Mouse (Mus musculus) left cerebral cortex, adult 9 months (tissue): Measurements from ENCODE around the gene R3hdm2.

Experiments used
- DNase-seq, 2 experiments: peaks; one replicate each; pipeline ENCODE4 v3.0.0; 2022; ENCODE audit warnings: low spot score in 2 of 2

R3hdm2 gene

DNA sequence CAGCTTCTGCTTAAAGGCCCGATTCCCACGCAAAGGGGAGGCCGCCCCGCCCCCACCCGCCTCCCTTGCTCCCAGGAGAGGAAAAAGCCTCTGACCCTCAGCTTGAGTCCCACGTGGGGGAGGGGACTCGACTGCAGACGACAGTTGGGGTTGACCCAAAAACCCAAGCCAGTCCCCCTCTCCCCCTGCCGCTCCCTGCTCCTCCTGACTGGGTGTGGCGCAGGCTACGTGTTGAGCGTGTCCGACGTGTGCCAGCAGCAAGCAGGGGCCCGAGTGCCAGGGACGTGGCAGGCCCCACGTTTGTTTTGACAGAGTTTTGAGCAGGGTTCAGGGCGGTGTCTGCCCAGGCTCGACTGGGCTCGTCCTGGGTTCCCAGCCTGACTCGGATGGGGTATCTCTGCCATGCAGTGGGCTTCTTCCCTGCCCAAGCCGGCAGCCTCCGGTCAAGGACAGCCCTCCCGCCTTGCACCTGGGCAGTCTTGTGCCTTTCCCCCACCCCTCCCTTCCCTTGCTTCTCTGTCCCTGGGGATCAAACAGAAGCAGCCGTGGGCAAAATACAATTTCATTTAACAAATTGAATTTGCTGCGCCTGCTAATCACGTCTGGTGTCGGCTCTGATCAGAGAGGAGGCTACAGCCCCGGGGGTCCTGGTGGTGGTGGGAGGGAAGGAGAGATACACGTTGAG, 136.6 kb downstream of the R3hdm2 start:
- no peak for DNase-seq

DNA sequence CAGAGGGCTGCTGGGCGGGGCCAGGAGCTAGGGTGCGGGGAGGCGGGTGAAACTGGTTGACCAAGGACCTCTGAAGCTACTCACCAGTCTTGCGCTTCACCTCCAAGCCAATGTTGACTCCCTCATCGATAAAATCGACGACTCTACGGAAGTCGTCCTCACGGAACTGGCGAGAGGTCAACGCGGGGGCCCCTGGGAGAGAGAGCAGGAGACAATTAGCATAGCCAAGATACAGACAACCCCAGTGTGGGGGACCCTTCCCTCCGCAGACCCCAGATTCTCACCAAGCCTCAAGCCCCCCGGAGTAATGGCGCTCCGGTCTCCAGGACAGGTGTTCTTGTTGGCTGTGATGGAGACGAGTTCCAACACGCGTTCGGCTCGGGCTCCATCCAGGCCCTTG, 137.8 kb downstream of the R3hdm2 start:
- DNase-seq, result no peak

DNA sequence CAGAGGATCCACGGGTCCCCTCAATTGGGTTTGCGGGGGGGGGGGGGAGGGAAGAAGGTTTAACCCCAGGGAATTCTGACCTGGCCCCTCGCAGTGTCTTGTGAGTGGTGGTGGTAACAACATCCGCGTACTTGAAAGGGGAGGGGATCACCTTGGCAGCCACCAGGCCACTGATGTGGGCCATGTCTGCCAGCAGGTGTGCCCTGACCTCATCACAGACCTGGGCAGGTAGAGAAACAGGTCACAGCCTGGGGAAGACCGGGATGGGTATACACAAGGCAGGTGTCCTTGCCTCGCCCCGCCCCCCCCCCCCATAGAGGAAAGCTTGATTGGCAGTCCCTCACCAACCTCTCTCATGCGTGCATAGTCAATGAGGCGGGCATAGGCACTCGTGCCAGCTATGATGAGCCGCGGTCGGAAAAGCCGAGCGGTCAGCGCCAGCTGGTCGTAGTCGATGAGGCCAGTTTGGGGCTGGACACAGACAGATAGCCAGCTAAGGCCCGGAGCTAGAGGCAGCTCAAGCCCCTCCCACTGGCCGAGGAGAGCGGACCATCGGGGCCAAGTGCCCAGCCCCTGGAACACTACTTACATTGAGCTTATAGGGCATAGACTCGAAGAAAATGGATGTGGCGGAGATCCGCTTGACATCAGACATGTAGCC, 139.0 kb downstream of the R3hdm2 start:
- DNase-seq, result no peak

DNA sequence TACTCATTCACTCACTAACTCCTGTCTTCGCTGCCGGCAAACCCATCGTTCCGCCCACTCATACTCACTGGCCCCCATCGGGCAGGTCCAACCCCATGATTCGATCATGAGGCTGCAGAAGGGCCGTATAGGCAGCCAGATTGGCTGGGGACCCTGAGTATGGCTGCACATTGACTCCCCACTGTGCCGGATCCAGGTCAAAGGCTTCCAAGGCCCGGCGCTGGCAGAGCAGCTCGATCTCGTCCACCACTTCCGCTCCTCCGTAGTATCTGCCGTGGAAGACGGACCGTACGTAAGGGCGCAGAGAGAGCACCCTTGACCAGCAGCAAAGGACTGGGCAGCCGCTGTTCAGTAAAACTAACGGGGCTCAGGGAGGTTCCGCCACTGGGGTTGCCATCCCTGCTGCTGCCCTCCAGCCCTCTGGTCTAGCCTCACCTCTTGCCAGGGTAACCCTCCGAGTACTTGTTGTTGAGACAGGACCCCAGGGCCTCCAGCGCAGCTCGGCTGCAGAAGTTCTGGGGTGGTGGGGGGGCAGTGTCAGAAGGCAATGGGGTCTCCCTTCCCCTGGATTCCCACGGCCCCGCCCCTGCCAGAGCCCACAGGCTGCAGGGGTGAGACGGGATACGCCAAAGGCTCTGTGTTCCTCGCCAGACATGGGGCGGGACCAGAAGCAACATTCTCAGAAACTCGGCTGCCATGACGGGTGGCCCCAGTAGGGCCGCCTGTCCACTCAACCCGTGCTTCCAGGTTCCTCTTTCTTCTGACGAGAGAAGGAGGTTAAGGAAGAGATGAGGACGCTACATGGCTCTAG, 140.0 kb downstream of the R3hdm2 start:
- DNase-seq, result no peak

DNA sequence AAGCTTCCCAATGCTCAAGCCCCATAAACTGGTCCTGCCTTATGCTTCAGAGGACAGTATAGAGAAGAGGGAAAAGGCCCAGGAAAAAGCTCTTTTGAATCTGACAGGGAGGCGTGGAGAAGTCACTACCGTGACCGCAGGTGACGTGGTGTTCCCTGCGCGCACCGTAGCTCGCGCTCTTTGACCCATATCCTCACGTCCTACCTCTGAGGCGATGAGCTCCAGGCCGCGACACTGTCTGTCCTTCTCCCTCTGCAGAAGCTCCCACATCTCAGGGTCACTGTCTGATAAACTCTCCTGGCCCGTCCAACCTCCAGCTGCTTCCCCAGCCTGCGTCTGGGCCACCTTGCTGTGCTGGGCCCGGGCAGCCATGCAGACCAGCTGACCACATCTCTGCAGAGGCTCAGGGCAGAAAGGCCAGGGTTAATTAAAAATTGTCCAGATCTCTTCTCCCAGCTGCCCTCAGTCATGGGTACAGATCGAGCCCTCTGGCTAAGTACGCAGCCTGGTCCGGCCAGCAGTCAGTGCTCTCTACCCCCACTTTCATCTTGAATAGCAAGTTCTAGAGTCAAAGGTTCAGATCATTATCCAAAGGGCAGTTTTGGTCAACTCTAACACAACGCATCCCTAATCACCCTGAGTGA, 140.7 kb downstream of the R3hdm2 start:
- no peak for DNase-seq

DNA sequence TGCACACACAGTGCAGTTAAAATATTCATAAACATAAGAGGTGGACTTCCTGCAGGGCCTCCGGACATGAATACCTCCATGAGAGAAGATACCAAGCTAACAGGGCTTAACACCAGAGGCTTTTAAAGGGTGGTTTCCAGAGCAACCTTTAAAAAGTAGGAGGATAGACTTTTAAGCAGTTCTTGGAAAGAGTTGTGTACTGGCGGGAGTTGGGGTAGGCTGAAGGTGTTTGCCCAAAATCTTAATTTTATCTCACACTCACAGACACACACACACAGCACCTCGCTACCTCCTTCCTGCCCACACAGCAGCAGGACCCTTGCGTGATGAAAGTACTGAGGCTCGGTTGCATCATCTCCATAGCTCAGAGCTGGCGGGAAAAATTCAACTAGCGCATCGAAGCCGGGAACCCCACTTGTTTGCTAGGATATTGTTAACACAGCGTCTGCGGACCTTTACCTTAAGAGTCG, 141.5 kb downstream of the R3hdm2 start:
- DNase-seq, result no peak

DNA sequence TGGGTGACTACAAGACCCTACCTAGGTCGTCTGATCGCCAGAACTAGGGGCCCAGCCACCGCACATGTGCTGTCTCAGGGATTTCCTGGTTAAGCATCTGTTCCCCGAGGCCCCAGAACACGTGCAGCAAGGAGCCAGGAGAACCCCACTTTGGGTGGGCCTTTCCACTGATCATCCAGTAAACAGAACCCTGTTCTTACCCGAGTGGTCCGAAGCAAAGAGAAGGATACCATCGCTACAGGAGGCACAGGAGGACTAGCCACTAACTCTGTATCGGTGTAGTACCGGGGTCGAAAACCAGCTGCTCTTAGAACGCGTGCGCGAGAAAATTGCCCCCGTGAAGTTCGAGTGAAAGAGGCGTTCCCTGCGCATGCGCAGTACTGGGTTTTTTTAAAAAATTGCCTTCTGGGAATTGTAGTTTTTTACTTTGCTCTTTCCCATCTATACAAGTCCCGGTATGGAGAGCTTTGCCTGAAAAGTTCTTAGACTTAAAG, 142.0 kb downstream of the R3hdm2 start, which contains the start of gene Shmt2:
Shmt2 (minus strand) TSS at position 357 of the 494 bp plus-strand sequence.
- DNase-seq, result peak in 1 of 2 experiments; percentile 89

DNA sequence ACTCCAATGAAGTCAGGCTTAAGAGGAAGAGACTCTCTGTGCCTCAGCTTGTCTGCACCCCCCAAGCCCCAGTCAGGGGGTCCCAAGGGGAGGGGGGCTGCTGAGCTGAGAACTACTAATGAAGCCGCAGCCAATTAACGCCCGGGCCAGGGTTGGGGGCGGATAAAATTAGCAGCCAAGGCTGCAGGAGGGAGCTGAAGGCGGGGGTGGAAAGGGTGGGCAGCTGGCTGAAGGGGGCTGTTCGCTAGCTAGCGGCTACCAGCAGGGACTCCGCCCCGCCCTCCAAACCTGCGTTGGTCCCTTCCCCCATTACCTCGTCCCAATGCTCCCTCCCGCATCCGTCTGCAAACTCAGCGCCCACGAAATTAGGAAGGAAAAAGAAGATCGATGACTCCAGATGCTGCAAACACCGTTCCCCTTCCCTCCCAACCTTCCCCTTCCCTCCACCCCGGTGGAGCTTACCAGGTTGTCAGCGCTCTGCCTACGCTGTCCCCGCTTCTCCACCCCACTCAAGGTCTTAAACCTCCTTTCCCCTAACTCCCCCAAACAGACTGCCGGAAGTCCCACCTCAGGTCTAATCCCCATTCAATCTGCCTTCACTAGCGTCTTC, 144.6 kb downstream of the R3hdm2 start:
- DNase-seq, result no peak

DNA sequence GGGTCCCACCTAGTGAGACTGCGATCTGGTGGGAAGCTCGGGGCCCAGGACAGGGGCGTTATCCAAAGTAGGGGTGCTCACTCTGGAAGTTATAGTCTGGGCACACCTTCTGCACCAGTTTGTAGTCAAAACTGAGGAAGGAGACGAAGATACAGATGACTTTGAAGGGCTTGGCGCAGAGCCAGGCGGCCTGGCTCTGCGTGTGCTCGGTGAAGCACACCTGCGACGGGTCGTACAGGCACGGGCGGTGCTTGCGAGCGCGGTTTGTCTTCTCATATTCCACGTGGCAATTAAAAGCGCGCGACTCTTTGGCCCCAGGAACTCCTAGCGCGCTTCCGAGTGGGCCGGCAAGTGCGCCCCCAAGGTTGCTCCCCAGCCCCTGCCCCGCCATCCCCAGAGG, 145.9 kb downstream of the R3hdm2 start:
- no peak for DNase-seq

DNA sequence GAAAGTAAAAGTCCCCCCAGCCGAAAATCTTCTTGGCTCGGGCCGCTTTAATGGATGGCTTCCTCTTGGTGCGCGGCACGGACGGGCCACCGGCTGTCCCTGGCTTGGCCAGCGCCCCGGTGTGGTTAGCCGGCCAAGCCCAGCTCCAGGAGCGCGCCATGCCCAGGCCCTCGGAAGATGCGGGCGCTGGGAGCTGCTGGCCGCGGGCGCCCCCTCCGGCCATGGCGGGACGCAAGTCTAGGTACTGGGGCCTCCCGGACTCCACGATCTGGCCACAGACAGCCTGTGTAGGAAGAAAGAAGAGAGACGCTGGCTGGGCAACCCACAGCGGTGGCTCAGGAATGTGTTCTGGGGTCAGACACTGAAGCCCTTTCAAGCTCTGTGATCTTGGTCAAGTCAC, 146.6 kb downstream of the R3hdm2 start:
- DNase-seq, result no peak

DNA sequence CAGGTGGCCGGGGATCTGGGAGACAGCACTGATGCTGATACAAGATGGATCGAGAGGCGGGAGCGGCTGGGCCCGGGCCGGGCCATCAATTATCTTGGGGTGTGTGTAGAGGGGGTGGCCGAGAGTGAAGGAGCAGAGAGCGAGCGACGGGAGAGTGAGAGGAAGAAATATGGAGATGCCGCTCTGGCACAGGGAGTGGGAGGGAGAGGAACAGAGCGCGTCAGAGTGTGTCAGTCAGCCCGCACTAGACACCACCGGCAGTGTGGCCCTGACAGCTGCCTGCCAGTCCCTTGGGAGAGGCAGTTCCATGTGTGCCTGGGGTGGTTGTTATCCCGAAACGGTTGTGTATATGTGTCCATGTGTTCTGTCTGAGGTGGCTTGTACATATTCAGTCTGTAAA, 147.4 kb downstream of the R3hdm2 start:
- no peak for DNase-seq

DNA sequence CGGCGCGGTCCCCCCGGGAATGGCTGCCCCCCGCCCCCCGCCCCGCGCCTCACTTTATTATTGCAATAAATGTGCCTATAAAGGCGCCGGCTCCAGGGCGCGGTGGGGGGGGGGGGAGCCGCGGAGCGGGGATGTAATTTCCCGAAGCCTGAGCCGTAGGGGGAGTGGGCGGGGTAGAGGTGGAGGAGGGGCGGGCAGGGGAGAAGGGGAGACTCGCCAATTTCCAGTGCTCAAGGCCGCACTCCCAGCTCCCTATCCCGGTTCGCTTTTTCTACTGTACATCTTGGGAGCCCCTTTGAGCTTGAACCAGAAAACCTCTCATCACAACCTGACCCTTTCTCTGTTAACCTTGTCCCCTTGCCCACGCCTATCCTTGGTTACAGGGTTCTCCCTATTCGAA, 150.8 kb downstream of the R3hdm2 start:
- DNase-seq, result no peak

DNA sequence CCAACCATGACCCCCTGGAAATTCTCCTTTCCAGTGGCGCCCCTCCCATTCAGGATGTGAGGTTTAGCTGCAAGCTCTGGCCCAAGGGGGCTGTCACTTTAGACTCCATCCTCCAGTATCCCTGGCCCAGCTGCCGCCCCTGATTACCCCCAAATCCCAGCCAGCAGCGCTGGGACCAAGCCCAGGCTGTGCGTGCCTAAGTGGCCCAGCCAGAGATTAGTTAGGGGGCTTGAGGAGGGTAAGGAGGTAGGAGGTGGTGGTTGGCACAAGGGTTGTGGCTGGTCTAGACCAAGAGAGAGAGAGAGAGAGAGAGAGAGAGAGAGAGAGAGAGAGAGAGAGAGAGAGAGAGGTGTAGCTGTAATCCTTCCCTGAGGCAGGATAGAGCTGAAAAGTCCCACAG, 151.4 kb downstream of the R3hdm2 start:
- no peak for DNase-seq

DNA sequence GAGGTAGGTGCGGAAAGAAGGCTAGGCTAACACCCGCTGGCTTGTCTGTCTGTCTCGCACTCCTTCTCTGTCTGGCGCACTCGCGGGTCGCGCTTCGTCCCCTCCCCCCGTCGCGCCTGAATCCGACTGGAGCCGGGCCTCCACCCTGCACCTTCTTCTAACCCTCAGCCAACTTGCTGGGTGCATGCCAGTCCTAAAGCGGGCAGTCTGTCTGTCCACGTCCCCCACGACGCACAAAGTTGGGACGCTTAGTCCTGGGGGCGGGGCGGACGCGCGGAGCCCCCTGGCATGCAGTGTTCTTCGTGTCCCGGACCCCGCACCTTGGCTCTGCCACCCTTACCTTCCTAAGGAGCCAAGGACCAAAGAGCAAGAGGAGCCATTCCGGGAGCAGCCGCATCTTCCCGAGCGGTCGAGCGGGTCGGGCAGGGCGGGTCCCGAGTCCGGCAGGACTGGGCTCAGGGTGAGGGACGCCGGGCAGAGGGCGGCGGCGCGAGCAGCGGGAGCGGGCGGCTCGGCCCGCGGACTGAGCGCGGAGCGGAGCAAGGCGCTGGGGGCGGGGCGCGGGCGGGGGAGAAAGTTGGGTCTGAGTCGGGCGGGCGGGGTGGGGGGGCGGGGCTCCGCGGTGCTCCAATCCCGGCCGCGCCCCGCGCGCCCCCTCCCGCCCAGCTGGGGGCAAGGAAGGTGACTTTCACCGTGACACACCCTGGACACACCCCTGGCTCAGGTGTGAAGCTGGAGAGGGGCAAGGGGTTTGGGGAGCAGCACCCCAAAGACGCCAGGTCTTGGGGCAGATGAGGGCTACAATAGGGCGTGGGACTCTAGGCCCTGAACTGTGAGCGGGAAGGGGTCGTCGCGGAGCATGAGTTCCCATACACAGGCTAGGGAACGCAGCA, 154.2 kb downstream of the R3hdm2 start, which contains the start of gene Nxph4:
Nxph4 (minus strand) TSS at position 524 of the 893 bp plus-strand sequence.
- no peak for DNase-seq

DNA sequence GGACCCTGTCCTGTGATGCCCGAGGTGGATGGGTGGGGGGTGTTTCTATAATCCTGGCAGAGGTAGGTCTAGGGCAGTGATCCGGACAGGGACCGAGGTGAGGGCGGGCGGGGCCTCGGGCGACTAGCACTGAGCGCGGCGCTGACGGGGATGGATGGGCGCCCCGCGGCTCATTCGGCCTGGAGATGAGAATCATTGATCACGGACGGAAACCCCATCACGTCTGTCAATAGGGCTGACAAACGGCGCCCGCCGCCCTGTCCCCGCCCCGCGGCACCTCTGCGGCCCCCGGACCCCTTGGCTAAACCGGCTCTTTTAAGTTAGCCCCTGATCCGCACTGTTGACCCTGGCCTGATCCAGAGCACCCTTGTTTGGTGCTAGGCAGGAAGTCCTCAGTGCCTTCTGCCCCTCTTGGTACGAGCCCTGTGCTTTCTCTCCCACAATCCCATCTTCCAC, 154.8 kb downstream of the R3hdm2 start:
- DNase-seq, result no peak

DNA sequence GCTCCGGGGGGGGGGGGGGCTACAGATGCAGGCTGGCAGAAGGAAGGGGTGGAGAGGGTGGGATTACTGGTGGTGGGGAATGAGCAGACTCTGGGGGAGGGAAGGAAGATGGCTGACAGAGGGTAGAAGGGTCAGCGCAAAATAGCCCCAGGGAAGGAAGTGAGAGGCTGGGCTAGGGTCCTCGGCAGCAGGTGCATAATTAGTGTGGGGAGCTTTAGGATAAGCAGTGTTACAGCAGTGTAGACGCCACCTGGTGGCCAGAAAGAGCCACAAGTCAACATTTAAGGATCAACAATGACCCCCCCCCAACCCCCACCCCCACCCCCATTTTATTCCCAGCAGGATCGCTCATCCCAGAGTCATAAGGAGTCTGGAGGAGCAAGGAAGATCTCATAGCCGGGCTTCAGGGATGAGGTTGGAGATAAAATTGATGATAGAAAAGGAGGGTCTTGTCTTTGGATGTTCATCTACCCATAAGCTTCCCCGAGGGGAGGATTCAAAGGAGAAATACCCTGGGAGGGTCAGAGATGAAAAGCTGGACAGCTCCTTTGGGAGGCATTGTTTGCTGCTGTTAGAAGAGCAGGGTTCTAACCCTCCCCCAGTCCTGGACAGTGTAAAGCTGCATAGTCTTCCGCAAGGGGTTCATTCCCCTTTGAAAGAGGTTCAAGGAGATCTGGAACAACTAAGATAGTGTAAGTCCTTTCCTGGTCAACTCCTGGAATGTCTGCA, 156.6 kb downstream of the R3hdm2 start:
- DNase-seq, result no peak

DNA sequence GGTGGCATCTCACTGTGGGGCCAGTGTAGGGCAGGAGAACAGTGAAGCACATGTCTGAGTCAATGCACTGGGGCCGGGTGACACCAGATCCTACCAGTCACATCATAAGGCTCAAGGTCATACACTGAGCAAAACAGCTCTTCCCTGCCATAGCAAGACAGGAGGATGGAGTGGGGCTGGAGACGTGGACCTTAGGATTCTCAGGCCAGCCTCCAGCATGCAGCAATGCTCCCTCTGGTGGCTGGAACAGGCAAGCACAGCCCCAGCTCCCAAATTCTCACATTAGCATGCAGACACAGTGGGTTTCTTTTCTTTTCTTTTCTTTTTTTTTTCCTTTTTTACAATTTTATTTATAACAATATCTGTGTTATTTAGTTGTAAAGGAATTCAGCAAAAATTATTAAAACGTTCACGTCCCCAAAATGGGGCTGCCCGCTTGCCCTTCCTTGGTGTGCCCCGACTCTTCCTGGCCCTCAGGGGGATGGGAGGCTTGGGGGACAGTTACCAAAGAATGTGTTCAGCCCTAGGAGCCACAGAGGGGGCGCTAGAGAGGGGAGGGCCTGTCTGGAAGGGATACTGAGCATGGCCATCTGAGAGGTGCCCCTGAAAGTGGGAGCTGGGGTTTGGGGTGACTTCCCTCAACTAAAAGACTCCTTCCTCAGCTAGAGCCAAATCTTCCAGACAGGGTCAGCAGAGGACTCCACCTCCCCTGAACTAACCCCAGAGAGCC, 157.9 kb downstream of the R3hdm2 start:
- DNase-seq, result peak in 1 of 2 experiments; percentile 90

DNA sequence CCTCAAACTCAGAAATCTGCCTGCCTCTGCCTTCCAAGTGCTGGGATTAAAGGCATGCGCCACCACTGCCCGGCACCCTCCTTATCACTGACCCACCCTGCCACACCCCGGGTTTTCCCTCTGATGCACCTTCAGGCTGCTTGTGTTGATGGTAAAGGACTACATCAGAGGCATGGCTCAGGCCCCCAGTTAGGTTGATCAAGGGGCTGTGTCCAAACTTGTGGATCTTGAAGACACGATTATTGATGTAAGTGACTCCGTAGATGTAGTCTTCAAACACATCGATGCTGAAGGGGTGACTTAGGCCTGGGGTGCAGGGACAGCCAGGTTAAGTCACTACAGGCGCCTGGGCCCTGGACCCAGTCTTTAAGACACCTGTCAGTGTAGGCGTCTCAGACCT, 161.4 kb downstream of the R3hdm2 start:
- DNase-seq, result no peak

DNA sequence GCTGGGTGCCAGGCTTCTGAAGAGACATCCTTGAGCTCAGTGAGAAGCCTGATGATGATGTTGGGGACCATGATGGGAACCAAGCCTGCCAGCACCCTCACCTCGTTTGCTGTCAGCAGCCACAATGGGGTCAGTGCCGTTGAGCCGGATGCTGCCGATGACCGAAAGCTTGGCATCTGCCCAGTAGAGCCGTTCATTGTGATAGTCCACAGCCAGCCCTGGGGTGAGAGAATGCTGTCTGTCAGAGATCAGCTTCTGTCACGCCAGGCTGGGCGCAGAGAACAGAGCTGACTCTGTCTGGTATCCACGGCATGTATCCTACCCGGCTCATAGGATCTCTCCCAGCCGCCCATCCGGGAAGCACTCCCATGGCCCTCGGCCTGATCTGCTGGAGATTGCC, 162.0 kb downstream of the R3hdm2 start:
- DNase-seq, result peak in 1 of 2 experiments; percentile 59
